Mouse (Mus musculus) olfactory bulb, adult 2 months (tissue): ENCODE results near the gene Tspan11. TPM values are rescaled to one million over a fixed set of nuclear protein-coding genes. Genes with fewer than 3 reads are reported as not detected.

ENCODE experiments used
- H3K27ac ChIP-seq: fragments of 200-500 bp; 2 replicates; pipeline ENCODE4 v1.5.1; 2012; ENCODE audit warnings: low read depth, low read length; ENCODE audit not compliant: insufficient read depth
- H3K4me1 ChIP-seq: fragments of 200-500 bp; 2 replicates; pipeline ENCODE4 v1.6.1; 2012; ENCODE audit warnings: low read length; ENCODE audit not compliant: control insufficient read depth, insufficient read depth
- H3K4me3 ChIP-seq: fragments of 200-500 bp; 2 replicates; pipeline ENCODE4 v1.5.1; 2012; ENCODE audit warnings: mild to moderate bottlenecking, low read depth, low read length, moderate library complexity; ENCODE audit not compliant: insufficient read depth
- CTCF ChIP-seq: fragments of 200-500 bp; IDR thresholded peaks from 2 replicates; pipeline ENCODE4 v1.5.1; 2012; ENCODE audit warnings: low read depth, mild to moderate bottlenecking, low read length, moderate library complexity; ENCODE audit not compliant: insufficient read depth
- POLR2A ChIP-seq: fragments of 200-500 bp; IDR thresholded peaks from 2 replicates; pipeline ENCODE4 v1.6.1; 2012; ENCODE audit warnings: mild to moderate bottlenecking, low read depth, low read length, moderate library complexity; ENCODE audit not compliant: insufficient read depth
- WGBS: fragments of 180-500 bp; shearing (Covaris S2); methylation state at CpG from one replicate; pipeline ENCODE4 v1.1.7; 2018; 5-methylcytosine and 5-hydroxymethylcytosine counted together
- polyA plus RNA-seq: library from polyadenylated mRNA; stranded (reverse); fragments of >200 nt; gene quantifications from 2 replicates; pipeline ENCODE4 v1.2.4, GENCODE M21; 2012; ENCODE audit warnings: low replicate concordance; ENCODE audit not compliant: missing spikeins, insufficient read depth, insufficient read length

Tspan11 gene
- polyA plus RNA-seq, 1 experiment, result not detected

DNA sequence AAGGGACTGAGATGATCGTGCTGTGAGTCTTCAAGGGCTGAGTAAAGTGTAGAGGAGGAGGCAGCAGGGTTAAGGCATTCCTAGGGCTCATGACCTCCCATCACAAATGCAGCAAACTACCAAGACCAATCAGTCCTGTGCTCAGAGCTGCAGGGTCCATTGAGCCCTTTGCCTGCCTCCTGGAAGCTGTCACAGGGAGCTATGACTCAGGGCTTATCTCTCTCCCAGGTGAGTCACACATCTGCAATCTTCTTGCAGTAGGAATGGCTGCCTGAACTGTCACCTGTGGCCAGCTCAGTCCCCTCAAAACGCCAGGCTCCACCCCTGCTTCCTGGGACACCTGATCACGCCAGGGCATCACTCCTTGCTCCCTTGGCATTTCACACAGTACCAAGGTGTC is 47.7 kb downstream of the Tspan11 start:
- Histone ChIP-seq H3K4me3 (no peak overlapping the region), H3K27ac (no peak overlapping the region), H3K4me1 (peaks cover 16% of the 10 kb centered on the region)
- WGBS, result 87% methylated on average over 3 of the region's 3 CpGs
- TF ChIP-seq CTCF (no peak), POLR2A (no peak)

DNA sequence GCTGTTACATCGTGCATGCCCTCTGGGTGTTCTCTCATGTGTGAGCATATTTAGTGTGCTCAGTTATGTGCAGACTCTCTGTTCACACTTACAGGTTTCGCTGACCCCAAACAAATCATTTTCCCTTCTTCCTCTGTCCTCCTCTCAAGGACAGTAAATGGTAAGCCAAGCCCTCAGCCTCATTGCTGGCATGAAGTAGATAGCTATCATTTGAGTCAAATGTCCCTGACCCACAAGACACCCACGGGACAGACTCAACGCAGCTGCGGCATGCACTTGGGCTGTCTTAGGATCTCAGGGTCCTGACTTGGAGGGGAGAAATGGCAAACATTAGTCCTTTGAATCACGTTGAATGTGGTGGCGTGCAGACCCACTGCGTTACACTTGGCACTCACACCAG is 55.0 kb downstream of the Tspan11 start:
- no peaks in the 10 kb centered on the region for H3K4me1 ChIP-seq
- no peak overlapping the region for H3K4me3 ChIP-seq
- TF ChIP-seq POLR2A (no peak), CTCF (no peak)
- WGBS, result 86% methylated on average over 8 of the region's 8 CpGs
- H3K27ac ChIP-seq, result no peak overlapping the region

GRCm38 (mm10) chr6:127945725-127946124 is 58.3 kb downstream of the Tspan11 start:
- WGBS, result 48% methylated on average over 9 of the region's 9 CpGs
- Histone ChIP-seq H3K4me1 (no peaks in the 10 kb centered on the region), H3K27ac (no peak overlapping the region), H3K4me3 (no peak overlapping the region)
- no peak for TF ChIP-seq POLR2A
- TF ChIP-seq CTCF, result no peak

GRCm38 (mm10) chr6:127948656-127949055 is 61.3 kb downstream of the Tspan11 start:
- no peak for TF ChIP-seq CTCF
- TF ChIP-seq POLR2A, result no peak
- no peaks in the 10 kb centered on the region for H3K4me1 ChIP-seq
- WGBS, result 94% methylated on average over 9 of the region's 9 CpGs
- H3K4me3 ChIP-seq, result no peak overlapping the region
- H3K27ac ChIP-seq, result no peak overlapping the region

DNA sequence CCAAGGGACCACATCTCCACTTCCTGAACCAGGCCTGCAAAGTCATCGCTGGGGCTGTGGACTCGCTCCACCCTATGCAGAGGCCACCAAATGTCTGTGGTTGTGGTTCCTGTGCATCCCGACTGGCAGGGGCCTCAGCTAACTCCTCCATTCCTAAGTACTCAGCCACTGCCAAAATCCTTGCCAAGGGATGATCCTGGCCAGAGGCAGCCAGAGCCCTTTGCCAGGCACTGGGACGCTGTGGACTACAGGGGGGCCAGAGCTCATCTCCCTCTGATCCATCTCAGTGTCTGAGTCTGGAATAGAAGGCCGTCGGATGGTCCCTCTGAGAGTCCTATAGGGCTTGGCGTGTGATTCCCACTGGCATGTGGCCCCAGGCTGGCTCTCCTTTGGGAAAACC is 62.5 kb downstream of the Tspan11 start:
- no peak overlapping the region for H3K27ac ChIP-seq
- H3K4me3 ChIP-seq, result no peak overlapping the region
- TF ChIP-seq CTCF (no peak), POLR2A (no peak)
- WGBS, result 86% methylated on average over 7 of the region's 7 CpGs
- H3K4me1 ChIP-seq, result no peaks in the 10 kb centered on the region

- no peak overlapping the region for H3K27ac ChIP-seq
- H3K4me3 ChIP-seq, result no peak overlapping the region
- no peak for TF ChIP-seq CTCF
- no peak for TF ChIP-seq POLR2A
- no peaks in the 10 kb centered on the region for H3K4me1 ChIP-seq
- WGBS, result 73% methylated on average over 4 of the region's 4 CpGs
Measured at GRCm38 (mm10) chr6:127953071-127953470, 65.7 kb downstream of the Tspan11 start.

- Histone ChIP-seq H3K4me3 (no peak overlapping the region), H3K4me1 (no peaks in the 10 kb centered on the region), H3K27ac (no peak overlapping the region)
- 90% methylated on average over 5 of the region's 5 CpGs for WGBS
- no peak for TF ChIP-seq CTCF
- no peak for TF ChIP-seq POLR2A
Measured at GRCm38 (mm10) chr6:127956172-127956571, 68.8 kb downstream of the Tspan11 start.

GRCm38 (mm10) chr6:127960203-127960602 is 72.8 kb downstream of the Tspan11 start:
- Histone ChIP-seq H3K4me3 (no peak overlapping the region), H3K27ac (no peak overlapping the region), H3K4me1 (no peaks in the 10 kb centered on the region)
- 100% methylated on average over 1 of the region's 1 CpGs for WGBS
- TF ChIP-seq CTCF (no peak), POLR2A (no peak)

GRCm38 (mm10) chr6:127965497-127965896 is 78.1 kb downstream of the Tspan11 start:
- Histone ChIP-seq H3K4me1 (peaks cover 4% of the 10 kb centered on the region; the same call in 1 of the 2 replicates), H3K27ac (no peak overlapping the region), H3K4me3 (no peak overlapping the region)
- TF ChIP-seq CTCF, result peak; percentile 46; the same call in 1 of the 2 replicates
- TF ChIP-seq POLR2A, result no peak
- 37% methylated on average over 8 of the region's 8 CpGs for WGBS

DNA sequence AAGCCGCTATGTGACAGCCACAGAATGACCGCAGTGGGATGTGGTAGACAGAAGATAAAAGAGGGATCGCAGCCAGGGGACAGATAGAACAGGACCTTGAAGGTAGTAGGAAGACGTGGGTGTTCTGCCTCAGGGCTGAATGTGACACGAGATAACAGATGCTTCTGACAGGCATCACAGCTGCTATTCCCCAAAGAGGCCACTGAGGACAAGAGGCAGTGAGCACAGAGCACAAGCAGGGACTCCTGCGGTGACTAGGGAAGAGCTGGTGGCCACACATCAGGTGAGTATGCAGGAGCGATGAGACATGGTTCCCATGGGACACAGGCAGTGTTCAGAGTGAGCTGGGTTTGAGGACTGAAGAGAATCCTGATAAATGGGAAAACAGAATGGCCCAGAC is 82.3 kb downstream of the Tspan11 start:
- H3K4me3 ChIP-seq, result no peak overlapping the region
- no peak overlapping the region for H3K27ac ChIP-seq
- WGBS, result 77% methylated on average over 7 of the region's 7 CpGs
- TF ChIP-seq CTCF (no peak), POLR2A (no peak)
- H3K4me1 ChIP-seq, result peaks cover 13% of the 10 kb centered on the region
